Mouse (Mus musculus): ENCODE measurements around the gene Pdcd11.

- no peak for TF ChIP-seq CTCF (IDR thresholded peaks at IDR 0.05; ENCODE audit: control insufficient read depth, insufficient read depth, insufficient replicate concordance, low read depth, low read length)
- TF ChIP-seq POLR2A (IDR thresholded peaks at IDR 0.05; ENCODE audit: control insufficient read depth, low read depth, low read length): no peak
These were observed 88.8 kb downstream of the Pdcd11 start for GRCm38 (mm10) chr19:47179272-47179809.
